Mouse (Mus musculus) cerebellum, postnatal 10 days (tissue): ENCODE data around the gene Zfp598.

Experiments
- DNase-seq, 2 experiments: peaks; one replicate each; pipeline ENCODE4 v3.0.0; 2021; ENCODE audit warnings: mixed read lengths in 2 of 2

Gene Zfp598

GRCm38 (mm10) chr17:24723122-24723880 is 53.8 kb downstream of the Zfp598 start:
- DNase-seq = no peak

GRCm38 (mm10) chr17:24723881-24724180 is 54.3 kb downstream of the Zfp598 start:
- no peak for DNase-seq

DNA sequence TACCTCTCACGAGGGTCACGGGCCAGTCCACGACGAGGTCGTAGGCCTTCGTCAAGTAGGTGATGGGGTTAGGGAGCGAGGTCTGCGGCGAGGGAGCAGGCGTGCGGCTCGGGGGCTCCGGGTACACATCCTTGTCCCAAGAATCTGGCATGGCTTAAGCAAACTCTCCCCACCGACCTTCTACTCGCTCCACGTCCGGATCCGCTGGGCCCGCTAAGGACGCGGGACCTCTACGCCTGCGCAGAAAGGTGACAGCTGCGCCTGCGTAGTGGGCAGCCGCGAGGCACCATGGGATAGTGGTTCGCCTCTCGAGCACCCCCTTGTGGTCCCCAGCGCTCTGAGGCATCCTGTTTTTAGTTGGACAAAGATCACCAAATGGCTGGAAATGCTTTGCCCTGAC is 54.7 kb downstream of the Zfp598 start, which contains the start of gene Ndufb10:
Gene Ndufb10, minus strand, starts transcription at position 295 of the 400 bp plus-strand sequence.
- DNase-seq = peak; percentile 99 to 100

GRCm38 (mm10) chr17:24725637-24726390 is 56.3 kb downstream of the Zfp598 start:
- no peak for DNase-seq

- DNase-seq = no peak
Measured at GRCm38 (mm10) chr17:24727618-24728017, 58.1 kb downstream of the Zfp598 start, which contains the start of gene Rpl3l. Gene Rpl3l (plus strand): TSS chr17:24727820.

DNA sequence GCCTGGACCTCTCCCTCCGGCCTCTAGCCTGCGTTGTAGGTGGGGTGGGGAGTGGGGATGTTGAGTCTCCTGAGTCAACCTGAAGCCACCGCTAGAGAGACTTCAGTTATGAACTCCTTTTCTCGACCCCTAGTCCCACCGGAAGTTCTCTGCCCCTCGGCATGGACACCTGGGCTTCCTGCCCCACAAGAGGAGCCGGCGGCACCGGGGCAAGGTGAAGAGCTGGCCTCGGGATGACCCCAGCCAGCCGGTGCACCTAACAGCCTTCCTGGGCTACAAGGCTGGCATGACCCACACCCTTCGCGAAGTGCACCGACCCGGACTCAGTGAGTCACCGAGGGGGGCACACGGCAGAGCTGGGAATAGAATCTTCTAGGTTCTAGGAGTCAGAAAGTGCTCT is 58.7 kb downstream of the Zfp598 start:
- DNase-seq = no peak

GRCm38 (mm10) chr17:24729067-24729466 is 59.6 kb downstream of the Zfp598 start:
- DNase-seq = no peak

GRCm38 (mm10) chr17:24730787-24731186 is 61.3 kb downstream of the Zfp598 start:
- DNase-seq = no peak
